Mouse (Mus musculus) liver, postnatal 0 days (tissue): ENCODE measurements at regions not wholly inside any gene's neighbourhood (a gene's known extent, or its start where the extent isn't known, plus 50 kb on each side); places are given as distances from the start of the nearest gene placed in this dataset.

Source experiments
- CTCF ChIP-seq: sonication (generic); IDR thresholded peaks from 2 replicates; pipeline ENCODE4 v1.5.1; 2016; ENCODE audit warnings: antibody characterized with exemption, low read depth
- EP300 ChIP-seq: IDR thresholded peaks from 2 replicates; pipeline ENCODE4 v1.6.1; 2016; ENCODE audit warnings: antibody characterized with exemption, low read depth, mild to moderate bottlenecking

GRCm38 (mm10) chr11:37978131-37978530, 742.4 kb upstream of the Tenm2 start:
- no peak for TF ChIP-seq EP300
- no peak for TF ChIP-seq CTCF
